Mouse (Mus musculus) spleen, postnatal 14 days (tissue): ENCODE measurements around the gene Mak.
"Not testable (repeated sequence)": the region's sequence is repeated elsewhere in the genome, so short reads cannot be mapped to it uniquely, and the experiment has no call there.

Source experiments
- DNase-seq, 2 experiments: peaks; one replicate each; pipeline ENCODE4 v3.0.0; 2021 to 2022; ENCODE audit warnings: low spot score in 2 of 2

The Mak gene

GRCm38 (mm10) chr13:40998537-40998936, 81.0 kb downstream of the Mak start:
- DNase-seq = not testable (repeated sequence)

- DNase-seq = no peak
Measured at GRCm38 (mm10) chr13:40994487-40995263, 84.8 kb downstream of the Mak start.

- no peak for DNase-seq
Measured at GRCm38 (mm10) chr13:40988418-40988817, 91.1 kb downstream of the Mak start.

- peak in 1 of 2 experiments; percentile 6 for DNase-seq
Measured at GRCm38 (mm10) chr13:40987608-40988303, 91.8 kb downstream of the Mak start.

- DNase-seq = no peak
Measured at GRCm38 (mm10) chr13:40986081-40986480, 93.4 kb downstream of the Mak start.

GRCm38 (mm10) chr13:40982759-40983158, 96.7 kb downstream of the Mak start:
- DNase-seq = no peak

GRCm38 (mm10) chr13:40979321-40979720, 100.2 kb downstream of the Mak start:
- no peak for DNase-seq

GRCm38 (mm10) chr13:40978652-40979051, 100.9 kb downstream of the Mak start:
- no peak for DNase-seq

- DNase-seq = peak in 1 of 2 experiments; percentile 41
Measured at GRCm38 (mm10) chr13:40977609-40978008, 101.9 kb downstream of the Mak start.
